Mouse (Mus musculus): ENCODE data around the gene Wdr27. TPM values are rescaled to one million over a fixed set of nuclear protein-coding genes. Genes with fewer than 3 reads are reported as not detected.
A peak's percentile ranks its signal among the peaks of the same experiment; 100 is the strongest.

The Wdr27 gene
- polyA plus RNA-seq, 1 experiment from 2014 or later: 2.0 TPM

- DNase-seq (ENCODE audit: low spot score) (no peak), ATAC-seq (replicated peaks; ENCODE audit: low FRiP score) (no peak)
- H3K4me3 ChIP-seq (ENCODE audit: low read depth, low read length): no peak overlapping the region
- WGBS: 88% methylated on average over 4 of the region's 4 CpGs
- H3K27me3 ChIP-seq (replicated peaks; ENCODE audit: control insufficient read depth, insufficient read depth, low read length): no peaks in the 10 kb centered on the region
- H3K36me3 ChIP-seq (ENCODE audit: control insufficient read depth, insufficient read depth, low read length): no peaks in the 10 kb centered on the region
- H3K9me3 ChIP-seq (ENCODE audit: control insufficient read depth, low read length): no peaks in the 10 kb centered on the region
- H3K9ac ChIP-seq (ENCODE audit: low read depth, low read length): no peak overlapping the region
- H3K27ac ChIP-seq (ENCODE audit: low read depth, low read length): no peak overlapping the region
- H3K4me2 ChIP-seq: no peak overlapping the region
- no peaks in the 10 kb centered on the region for H3K4me1 ChIP-seq (replicated peaks; ENCODE audit: control insufficient read depth, insufficient read depth, low read length)
Observed at GRCm38 (mm10) chr17:14914401-14914800, 28.6 kb downstream of the Wdr27 start.

GRCm38 (mm10) chr17:14912981-14913380, 30.0 kb downstream of the Wdr27 start:
- Histone ChIP-seq H3K9ac (ENCODE audit: low read depth, low read length) (no peak overlapping the region), H3K4me1 (replicated peaks; ENCODE audit: control insufficient read depth, insufficient read depth, low read length) (no peaks in the 10 kb centered on the region), H3K27ac (ENCODE audit: low read depth, low read length) (no peak overlapping the region), H3K4me2 (no peak overlapping the region), H3K4me3 (ENCODE audit: low read depth, low read length) (no peak overlapping the region), H3K9me3 (ENCODE audit: control insufficient read depth, low read length) (no peaks in the 10 kb centered on the region), H3K27me3 (replicated peaks; ENCODE audit: control insufficient read depth, insufficient read depth, low read length) (no peaks in the 10 kb centered on the region), H3K36me3 (ENCODE audit: control insufficient read depth, insufficient read depth, low read length) (no peaks in the 10 kb centered on the region)
- DNase-seq (ENCODE audit: low spot score): no peak
- ATAC-seq (replicated peaks; ENCODE audit: low FRiP score): no peak
- WGBS: 89% methylated on average over 8 of the region's 8 CpGs

GRCm38 (mm10) chr17:14912420-14912819, 30.5 kb downstream of the Wdr27 start:
- Histone ChIP-seq H3K36me3 (ENCODE audit: control insufficient read depth, insufficient read depth, low read length) (no peaks in the 10 kb centered on the region), H3K9me3 (ENCODE audit: control insufficient read depth, low read length) (no peaks in the 10 kb centered on the region), H3K9ac (ENCODE audit: low read depth, low read length) (no peak overlapping the region), H3K4me3 (ENCODE audit: low read depth, low read length) (no peak overlapping the region), H3K27ac (ENCODE audit: low read depth, low read length) (no peak overlapping the region), H3K4me1 (replicated peaks; ENCODE audit: control insufficient read depth, insufficient read depth, low read length) (no peaks in the 10 kb centered on the region), H3K27me3 (replicated peaks; ENCODE audit: control insufficient read depth, insufficient read depth, low read length) (no peaks in the 10 kb centered on the region), H3K4me2 (no peak overlapping the region)
- no peak for DNase-seq (ENCODE audit: low spot score)
- ATAC-seq (replicated peaks; ENCODE audit: low FRiP score): no peak
- 48% methylated on average over 6 of the region's 6 CpGs for WGBS

- WGBS: 85% methylated on average over 5 of the region's 5 CpGs
- Histone ChIP-seq H3K4me2 (no peak overlapping the region), H3K36me3 (ENCODE audit: control insufficient read depth, insufficient read depth, low read length) (no peaks in the 10 kb centered on the region), H3K9me3 (ENCODE audit: control insufficient read depth, low read length) (no peaks in the 10 kb centered on the region), H3K4me3 (ENCODE audit: low read depth, low read length) (no peak overlapping the region), H3K4me1 (replicated peaks; ENCODE audit: control insufficient read depth, insufficient read depth, low read length) (no peaks in the 10 kb centered on the region), H3K9ac (ENCODE audit: low read depth, low read length) (no peak overlapping the region), H3K27ac (ENCODE audit: low read depth, low read length) (no peak overlapping the region), H3K27me3 (replicated peaks; ENCODE audit: control insufficient read depth, insufficient read depth, low read length) (no peaks in the 10 kb centered on the region)
- no peak for ATAC-seq (replicated peaks; ENCODE audit: low FRiP score)
- DNase-seq (ENCODE audit: low spot score): no peak
Observed at GRCm38 (mm10) chr17:14910771-14911170, 32.2 kb downstream of the Wdr27 start.

GRCm38 (mm10) chr17:14909331-14909730, 33.6 kb downstream of the Wdr27 start:
- 80% methylated on average over 5 of the region's 5 CpGs for WGBS
- Histone ChIP-seq H3K27ac (ENCODE audit: low read depth, low read length) (no peak overlapping the region), H3K36me3 (ENCODE audit: control insufficient read depth, insufficient read depth, low read length) (no peaks in the 10 kb centered on the region), H3K4me1 (replicated peaks; ENCODE audit: control insufficient read depth, insufficient read depth, low read length) (no peaks in the 10 kb centered on the region), H3K9ac (ENCODE audit: low read depth, low read length) (no peak overlapping the region), H3K4me3 (ENCODE audit: low read depth, low read length) (no peak overlapping the region), H3K4me2 (no peak overlapping the region), H3K9me3 (ENCODE audit: control insufficient read depth, low read length) (no peaks in the 10 kb centered on the region), H3K27me3 (replicated peaks; ENCODE audit: control insufficient read depth, insufficient read depth, low read length) (no peaks in the 10 kb centered on the region)
- ATAC-seq (replicated peaks; ENCODE audit: low FRiP score) (no peak), DNase-seq (ENCODE audit: low spot score) (no peak)

GRCm38 (mm10) chr17:14907136-14907535, 35.8 kb downstream of the Wdr27 start:
- no peaks in the 10 kb centered on the region for H3K27me3 ChIP-seq (replicated peaks; ENCODE audit: control insufficient read depth, insufficient read depth, low read length)
- no peak for DNase-seq (ENCODE audit: low spot score)
- H3K36me3 ChIP-seq (ENCODE audit: control insufficient read depth, insufficient read depth, low read length): no peaks in the 10 kb centered on the region

GRCm38 (mm10) chr17:14906611-14907010, 36.3 kb downstream of the Wdr27 start:
- Histone ChIP-seq H3K9ac (ENCODE audit: low read depth, low read length) (no peak overlapping the region), H3K27me3 (replicated peaks; ENCODE audit: control insufficient read depth, insufficient read depth, low read length) (no peaks in the 10 kb centered on the region), H3K9me3 (ENCODE audit: control insufficient read depth, low read length) (no peaks in the 10 kb centered on the region), H3K4me3 (ENCODE audit: low read depth, low read length) (no peak overlapping the region), H3K27ac (ENCODE audit: low read depth, low read length) (no peak overlapping the region), H3K36me3 (ENCODE audit: control insufficient read depth, insufficient read depth, low read length) (no peaks in the 10 kb centered on the region), H3K4me2 (no peak overlapping the region), H3K4me1 (replicated peaks; ENCODE audit: control insufficient read depth, insufficient read depth, low read length) (no peaks in the 10 kb centered on the region)
- DNase-seq (ENCODE audit: low spot score) (no peak), ATAC-seq (replicated peaks; ENCODE audit: low FRiP score) (no peak)
- 33% methylated on average over 1 of the region's 1 CpGs for WGBS

More at GRCm38 (mm10) chr17:14907136-14907535, 35.8 kb downstream of the Wdr27 start:
- H3K4me1 ChIP-seq (replicated peaks; ENCODE audit: control insufficient read depth, insufficient read depth, low read length): no peaks in the 10 kb centered on the region
- no peak for ATAC-seq (replicated peaks; ENCODE audit: low FRiP score)
- 59% methylated on average over 12 of the region's 12 CpGs for WGBS
- H3K9me3 ChIP-seq (ENCODE audit: control insufficient read depth, low read length): no peaks in the 10 kb centered on the region
- H3K9ac ChIP-seq (ENCODE audit: low read depth, low read length): no peak overlapping the region
- H3K27ac ChIP-seq (ENCODE audit: low read depth, low read length): no peak overlapping the region
- H3K4me3 ChIP-seq (ENCODE audit: low read depth, low read length): no peak overlapping the region
- H3K4me2 ChIP-seq: no peak overlapping the region

- ATAC-seq (replicated peaks; ENCODE audit: low FRiP score) (no peak), DNase-seq (ENCODE audit: low spot score) (peak; percentile 36)
- Histone ChIP-seq H3K9ac (ENCODE audit: low read depth, low read length) (no peak overlapping the region), H3K36me3 (ENCODE audit: control insufficient read depth, insufficient read depth, low read length) (no peaks in the 10 kb centered on the region), H3K4me2 (no peak overlapping the region; the same call in 1 of the 2 replicates), H3K27ac (ENCODE audit: low read depth, low read length) (no peak overlapping the region), H3K9me3 (ENCODE audit: control insufficient read depth, low read length) (no peaks in the 10 kb centered on the region), H3K4me3 (ENCODE audit: low read depth, low read length) (no peak overlapping the region), H3K27me3 (replicated peaks; ENCODE audit: control insufficient read depth, insufficient read depth, low read length) (no peaks in the 10 kb centered on the region), H3K4me1 (replicated peaks; ENCODE audit: control insufficient read depth, insufficient read depth, low read length) (no peaks in the 10 kb centered on the region)
- 40% methylated on average over 7 of the region's 7 CpGs for WGBS
Observed at GRCm38 (mm10) chr17:14904637-14905265, 38.2 kb downstream of the Wdr27 start.

- Histone ChIP-seq H3K36me3 (ENCODE audit: control insufficient read depth, insufficient read depth, low read length) (no peaks in the 10 kb centered on the region), H3K27ac (ENCODE audit: low read depth, low read length) (no peak overlapping the region), H3K27me3 (replicated peaks; ENCODE audit: control insufficient read depth, insufficient read depth, low read length) (no peaks in the 10 kb centered on the region), H3K9me3 (ENCODE audit: control insufficient read depth, low read length) (no peaks in the 10 kb centered on the region), H3K9ac (ENCODE audit: low read depth, low read length) (no peak overlapping the region), H3K4me3 (ENCODE audit: low read depth, low read length) (no peak overlapping the region), H3K4me2 (no peak overlapping the region), H3K4me1 (replicated peaks; ENCODE audit: control insufficient read depth, insufficient read depth, low read length) (no peaks in the 10 kb centered on the region)
- DNase-seq (ENCODE audit: low spot score): no peak
- ATAC-seq (replicated peaks; ENCODE audit: low FRiP score): no peak
- 81% methylated on average over 6 of the region's 6 CpGs for WGBS
Observed at GRCm38 (mm10) chr17:14904206-14904605, 38.8 kb downstream of the Wdr27 start.
